Mouse (Mus musculus) myocyte (in vitro differentiated cells): ENCODE measurements around the gene Mgme1. TPM values are rescaled to one million over a fixed set of nuclear protein-coding genes. Genes with fewer than 3 reads are reported as not detected.

Source experiments
- H3K27me3 ChIP-seq: one replicate; pipeline ENCODE4 v1.6.1; 2011; ENCODE audit not compliant: control insufficient read depth, insufficient read depth, insufficient read length
- H3K36me3 ChIP-seq: one replicate; pipeline ENCODE4 v1.6.1; 2011; ENCODE audit not compliant: control insufficient read depth, insufficient read depth
- H3K4me2 ChIP-seq: one replicate; pipeline ENCODE4 v1.6.1; 2011; ENCODE audit warnings: low read depth, control low read depth
- H3K4me3 ChIP-seq: one replicate; pipeline ENCODE4 v1.5.1; 2011; ENCODE audit warnings: mild to moderate bottlenecking, control low read depth, moderate library complexity
- H3K79me2 ChIP-seq: one replicate; pipeline ENCODE4 v1.6.1; 2011; ENCODE audit not compliant: control insufficient read depth, insufficient read depth
- H3ac ChIP-seq: one replicate; pipeline ENCODE4 v1.6.1; 2011; ENCODE audit not compliant: control insufficient read depth, insufficient read length
- CEBPB ChIP-seq: IDR thresholded peaks from 2 replicates; pipeline ENCODE4 v1.6.1; 2011; ENCODE audit warnings: mild to moderate bottlenecking, moderate library complexity; ENCODE audit not compliant: poor library complexity, insufficient read depth, severe bottlenecking
- E2F4 ChIP-seq: IDR thresholded peaks from one replicate; pipeline ENCODE4 v1.6.1; 2011; ENCODE audit warnings: mild to moderate bottlenecking, control low read depth, moderate library complexity; ENCODE audit not compliant: insufficient read depth
- MAX ChIP-seq: IDR thresholded peaks from one replicate; pipeline ENCODE4 v1.6.1; 2011; ENCODE audit warnings: low read depth, mild to moderate bottlenecking, control low read depth
- MYOD1 ChIP-seq, 3 experiments: IDR thresholded peaks; one replicate each; pipeline ENCODE4 v1.6.1; 2011; ENCODE audit warnings: control low read depth in 2 of 3, low read depth in 2 of 3, mild to moderate bottlenecking in 2 of 3, moderate library complexity in 1 of 3; ENCODE audit not compliant: insufficient read length in 2 of 3, control insufficient read depth in 1 of 3
- MYOG ChIP-seq, 3 experiments: IDR thresholded peaks; one replicate each; pipeline ENCODE4 v1.6.1; 2011; ENCODE audit warnings: control low read depth in 2 of 3, low read depth in 2 of 3, mild to moderate bottlenecking in 2 of 3; ENCODE audit not compliant: insufficient read length in 2 of 3, control insufficient read depth in 1 of 3, insufficient read depth in 1 of 3
- POLR2A ChIP-seq: IDR thresholded peaks from one replicate; pipeline ENCODE4 v1.6.1; 2011; ENCODE audit warnings: low read depth, mild to moderate bottlenecking, control low read depth, moderate library complexity; ENCODE audit not compliant: insufficient read length
- POLR2AphosphoS2 ChIP-seq: IDR thresholded peaks from one replicate; pipeline ENCODE4 v1.6.1; 2011; ENCODE audit warnings: low read depth, control low read depth; ENCODE audit not compliant: insufficient read length
- REST ChIP-seq: IDR thresholded peaks from one replicate; pipeline ENCODE4 v1.6.1; 2011; ENCODE audit warnings: mild to moderate bottlenecking, control low read depth, moderate library complexity; ENCODE audit not compliant: insufficient read depth, insufficient read length
- SRF ChIP-seq: IDR thresholded peaks from one replicate; pipeline ENCODE4 v1.6.1; 2011; ENCODE audit warnings: low read depth; ENCODE audit not compliant: control insufficient read depth, insufficient read length
- TCF12 ChIP-seq: IDR thresholded peaks from one replicate; pipeline ENCODE4 v1.6.1; 2011; ENCODE audit warnings: mild to moderate bottlenecking, control low read depth; ENCODE audit not compliant: poor library complexity, insufficient read depth, severe bottlenecking
- TCF3 ChIP-seq: IDR thresholded peaks from one replicate; pipeline ENCODE4 v1.6.1; 2011; ENCODE audit warnings: low read depth, control low read depth; ENCODE audit not compliant: insufficient read length
- USF1 ChIP-seq: IDR thresholded peaks from one replicate; pipeline ENCODE4 v1.6.1; 2011; ENCODE audit warnings: low read depth, mild to moderate bottlenecking, control low read depth, moderate library complexity
- polyA plus RNA-seq: library from polyadenylated mRNA; unstranded; fragments of >200 nt; fragmentation: generic; extraction: Trizol; gene quantifications from one replicate; pipeline ENCODE4 v1.2.1, GENCODE M21; 2012; ENCODE audit warnings: missing spikeins

Mgme1 gene
- polyA plus RNA-seq, 1 experiment: 3.7 TPM

DNA sequence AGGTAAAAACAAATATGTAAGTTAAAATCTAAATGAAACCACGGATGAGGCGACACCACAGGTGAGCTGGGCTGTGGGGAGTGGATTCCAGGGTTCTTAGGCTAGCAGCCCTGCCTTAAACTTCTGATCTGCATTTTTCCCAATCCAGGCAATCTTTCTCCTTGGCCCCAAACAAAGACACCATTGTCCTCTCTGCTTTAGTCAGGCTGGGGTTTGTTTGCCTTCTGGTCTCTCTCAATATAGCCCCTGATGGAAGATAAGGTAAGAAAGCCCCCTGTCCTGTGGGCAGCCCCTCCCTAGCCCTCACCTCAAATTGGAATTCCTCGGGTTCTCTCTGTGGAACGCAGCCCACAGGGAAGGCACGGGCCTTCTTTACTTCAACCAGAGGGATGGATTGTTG is 39.8 kb downstream of the Mgme1 start:
- TF ChIP-seq CEBPB (no peak), POLR2A (no peak), REST (no peak), MAX (no peak), TCF12 (no peak), MYOG (IDR thresholded peaks at IDR 0.05; ENCODE audit: control insufficient read depth in 1 of 3, insufficient read depth in 1 of 3, insufficient read length in 2 of 3, low read depth in 2 of 3) (no peak), POLR2AphosphoS2 (no peak), MYOD1 (IDR thresholded peaks at IDR 0.05; ENCODE audit: control insufficient read depth in 1 of 3, insufficient read length in 2 of 3, low read depth in 2 of 3) (no peak), USF1 (no peak)
- Histone ChIP-seq H3ac (no peak overlapping the region), H3K27me3 (no peaks in the 10 kb centered on the region), H3K79me2 (no peaks in the 10 kb centered on the region), H3K4me2 (no peak overlapping the region), H3K4me3 (no peak overlapping the region), H3K36me3 (no peaks in the 10 kb centered on the region)

- H3K4me3 ChIP-seq: no peak overlapping the region
- H3ac ChIP-seq: no peak overlapping the region
- H3K79me2 ChIP-seq: no peaks in the 10 kb centered on the region
- peaks cover 3% of the 10 kb centered on the region for H3K27me3 ChIP-seq
- no peaks in the 10 kb centered on the region for H3K36me3 ChIP-seq
- no peak overlapping the region for H3K4me2 ChIP-seq
- TF ChIP-seq TCF3 (no peak), REST (no peak), MYOD1 (IDR thresholded peaks at IDR 0.05; ENCODE audit: control insufficient read depth in 1 of 3, insufficient read length in 2 of 3, low read depth in 2 of 3) (no peak), MAX (no peak), USF1 (no peak), SRF (no peak), TCF12 (no peak), POLR2A (no peak), MYOG (IDR thresholded peaks at IDR 0.05; ENCODE audit: control insufficient read depth in 1 of 3, insufficient read depth in 1 of 3, insufficient read length in 2 of 3, low read depth in 2 of 3) (no peak)
Observed at GRCm38 (mm10) chr2:144311372-144311771, 40.9 kb downstream of the Mgme1 start.

GRCm38 (mm10) chr2:144324218-144324617 is 53.8 kb downstream of the Mgme1 start:
- no peaks in the 10 kb centered on the region for H3K79me2 ChIP-seq
- H3K4me3 ChIP-seq: no peak overlapping the region
- H3K36me3 ChIP-seq: no peaks in the 10 kb centered on the region
- peaks cover 37% of the 10 kb centered on the region for H3K27me3 ChIP-seq
- no peak overlapping the region for H3K4me2 ChIP-seq
- H3ac ChIP-seq: no peak overlapping the region
- TF ChIP-seq POLR2A (no peak), E2F4 (no peak), MYOD1 (IDR thresholded peaks at IDR 0.05; ENCODE audit: control insufficient read depth in 1 of 3, insufficient read length in 2 of 3, low read depth in 2 of 3) (no peak), MYOG (IDR thresholded peaks at IDR 0.05; ENCODE audit: control insufficient read depth in 1 of 3, insufficient read depth in 1 of 3, insufficient read length in 2 of 3, low read depth in 2 of 3) (no peak)

GRCm38 (mm10) chr2:144329451-144329850 is 59.0 kb downstream of the Mgme1 start:
- no peak for TF ChIP-seq REST
- TF ChIP-seq USF1: no peak
- TF ChIP-seq MYOG (IDR thresholded peaks at IDR 0.05; ENCODE audit: control insufficient read depth in 1 of 3, insufficient read depth in 1 of 3, insufficient read length in 2 of 3, low read depth in 2 of 3): no peak
- TF ChIP-seq CEBPB: no peak
- TF ChIP-seq TCF12: no peak
- no peak for TF ChIP-seq MYOD1 (IDR thresholded peaks at IDR 0.05; ENCODE audit: control insufficient read depth in 1 of 3, insufficient read length in 2 of 3, low read depth in 2 of 3)
- no peak for TF ChIP-seq SRF
- no peak for TF ChIP-seq POLR2A
- no peak for TF ChIP-seq MAX
- no peak for TF ChIP-seq E2F4
- no peak for TF ChIP-seq TCF3
- no peak for TF ChIP-seq POLR2AphosphoS2
- Histone ChIP-seq H3ac (no peak overlapping the region), H3K4me2 (no peak overlapping the region), H3K4me3 (no peak overlapping the region), H3K36me3 (no peaks in the 10 kb centered on the region), H3K27me3 (peaks cover 65% of the 10 kb centered on the region), H3K79me2 (no peaks in the 10 kb centered on the region)

DNA sequence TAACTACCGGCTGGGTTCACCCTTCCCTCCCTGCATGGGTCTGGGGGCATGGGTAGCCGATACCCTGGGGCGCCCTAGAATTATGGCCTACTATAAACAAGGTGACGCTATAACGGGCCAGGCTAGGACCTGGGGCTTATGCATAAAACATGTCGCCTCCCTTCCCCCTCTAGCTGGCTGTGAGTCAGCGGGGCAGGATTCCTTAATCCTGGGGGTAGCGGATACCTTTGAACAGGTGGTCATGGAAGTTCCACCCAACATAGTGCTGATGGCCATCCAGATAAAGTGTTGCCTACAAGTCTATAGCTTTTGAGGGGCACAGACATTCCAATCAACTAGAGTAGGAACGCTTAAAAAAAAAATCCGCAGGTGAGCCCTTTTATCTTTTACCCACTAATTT is 59.5 kb downstream of the Mgme1 start:
- no peak overlapping the region for H3ac ChIP-seq
- TF ChIP-seq MYOG (IDR thresholded peaks at IDR 0.05; ENCODE audit: control insufficient read depth in 1 of 3, insufficient read depth in 1 of 3, insufficient read length in 2 of 3, low read depth in 2 of 3): no peak
- no peak for TF ChIP-seq CEBPB
- TF ChIP-seq USF1: no peak
- no peak for TF ChIP-seq SRF
- no peak for TF ChIP-seq POLR2A
- TF ChIP-seq E2F4: no peak
- no peak for TF ChIP-seq REST
- TF ChIP-seq POLR2AphosphoS2: no peak
- no peak for TF ChIP-seq TCF12
- TF ChIP-seq MAX: no peak
- TF ChIP-seq MYOD1 (IDR thresholded peaks at IDR 0.05; ENCODE audit: control insufficient read depth in 1 of 3, insufficient read length in 2 of 3, low read depth in 2 of 3): no peak
- no peak for TF ChIP-seq TCF3
- H3K36me3 ChIP-seq: no peaks in the 10 kb centered on the region
- no peak overlapping the region for H3K4me2 ChIP-seq
- H3K27me3 ChIP-seq: peaks cover 65% of the 10 kb centered on the region
- H3K4me3 ChIP-seq: no peak overlapping the region
- no peaks in the 10 kb centered on the region for H3K79me2 ChIP-seq
